Mouse (Mus musculus) forebrain, embryonic 14.5 days (tissue): Measurements from ENCODE around the gene Ube2e3. TPM values are rescaled to one million over a fixed set of nuclear protein-coding genes. Genes with fewer than 3 reads are reported as not detected.

Experiments used
- ATAC-seq: fragments of 200-750 bp; cut with Nextera tagmentation; 2 replicates; pipeline ENCODE4 v1.8.0; 2017; ENCODE audit warnings: mild to moderate bottlenecking, moderate library complexity
- DNase-seq: peaks from one replicate; pipeline ENCODE4 v3.0.0-alpha.2; 2015; ENCODE audit warnings: low spot score
- H3K27ac ChIP-seq: fragments of 300-500 bp; sonication (generic); 2 replicates; pipeline ENCODE4 v1.5.1; 2014; ENCODE audit warnings: low read depth, mild to moderate bottlenecking, control low read depth, low read length, moderate library complexity
- H3K27me3 ChIP-seq: fragments of 300-500 bp; sonication (generic); replicated peaks from 2 replicates; pipeline ENCODE4 v1.6.1; 2014; ENCODE audit warnings: low read length, control low read depth, mixed read lengths; ENCODE audit not compliant: control insufficient read depth, insufficient read depth
- H3K36me3 ChIP-seq: fragments of 300-500 bp; sonication (generic); 2 replicates; pipeline ENCODE4 v1.6.1; 2014; ENCODE audit warnings: low read length, control low read depth; ENCODE audit not compliant: control insufficient read depth, insufficient read depth
- H3K4me1 ChIP-seq: fragments of 300-500 bp; sonication (generic); 2 replicates; pipeline ENCODE4 v1.6.1; 2014; ENCODE audit warnings: antibody characterized with exemption, low read length, control low read depth; ENCODE audit not compliant: control insufficient read depth, insufficient read depth
- H3K4me2 ChIP-seq: fragments of 300-500 bp; sonication (generic); 2 replicates; pipeline ENCODE4 v1.6.1; 2014; ENCODE audit warnings: mild to moderate bottlenecking, control low read depth, low read length
- H3K4me3 ChIP-seq: fragments of 300-500 bp; sonication (generic); 2 replicates; pipeline ENCODE4 v1.5.1; 2014; ENCODE audit warnings: low read depth, low read length, control low read depth
- H3K9ac ChIP-seq: fragments of 300-500 bp; sonication (generic); 2 replicates; pipeline ENCODE4 v1.6.1; 2014; ENCODE audit warnings: mild to moderate bottlenecking, low read length, control low read depth, moderate library complexity
- H3K9me3 ChIP-seq: fragments of 300-500 bp; sonication (generic); replicated peaks from 2 replicates; pipeline ENCODE4 v1.6.1; 2016; ENCODE audit warnings: low read length, control low read depth, mixed read lengths; ENCODE audit not compliant: control insufficient read depth
- WGBS: fragments of 180-500 bp; shearing (Covaris S2); extraction: QIAGEN DNeasy Blood & Tissue Kit; methylation state at CpG from one replicate; pipeline ENCODE4 v1.1.7; 2014; 5-methylcytosine and 5-hydroxymethylcytosine counted together
- polyA plus RNA-seq: library from polyadenylated mRNA; unstranded; fragments of >200 nt; fragmentation: Nextera tagmentation; extraction: Ambion mirVana; gene quantifications from 2 replicates; pipeline ENCODE4 v1.2.1, GENCODE M21; 2014

Gene Ube2e3
- polyA plus RNA-seq, 1 experiment from 2014 or later = 269 TPM

DNA sequence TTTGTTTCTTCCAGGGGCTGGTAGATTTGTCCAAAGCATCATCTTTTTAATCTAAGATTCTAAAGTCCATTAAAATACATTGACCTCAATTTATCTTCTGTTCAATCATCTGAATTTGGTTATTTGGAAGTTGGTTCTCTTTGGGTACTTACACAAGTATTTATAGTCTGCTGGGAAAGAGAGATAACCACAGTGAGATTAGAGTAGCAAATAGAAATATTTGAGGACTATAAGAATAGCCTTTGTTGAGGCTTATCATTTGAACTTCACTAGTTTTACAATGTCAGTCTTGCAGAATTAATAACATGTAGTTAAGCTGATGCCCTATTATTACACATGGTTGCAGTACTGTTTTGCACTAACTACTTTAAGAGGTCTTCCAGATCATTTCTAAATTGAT lies 43.6 kb downstream of the Ube2e3 start:
- Histone ChIP-seq H3K36me3 (no peaks in the 10 kb centered on the region), H3K27ac (no peak overlapping the region), H3K4me3 (no peak overlapping the region), H3K9ac (no peak overlapping the region), H3K27me3 (no peaks in the 10 kb centered on the region), H3K4me1 (no peaks in the 10 kb centered on the region), H3K9me3 (no peaks in the 10 kb centered on the region), H3K4me2 (no peak overlapping the region)
- no peak for ATAC-seq
- DNase-seq = no peak

DNA sequence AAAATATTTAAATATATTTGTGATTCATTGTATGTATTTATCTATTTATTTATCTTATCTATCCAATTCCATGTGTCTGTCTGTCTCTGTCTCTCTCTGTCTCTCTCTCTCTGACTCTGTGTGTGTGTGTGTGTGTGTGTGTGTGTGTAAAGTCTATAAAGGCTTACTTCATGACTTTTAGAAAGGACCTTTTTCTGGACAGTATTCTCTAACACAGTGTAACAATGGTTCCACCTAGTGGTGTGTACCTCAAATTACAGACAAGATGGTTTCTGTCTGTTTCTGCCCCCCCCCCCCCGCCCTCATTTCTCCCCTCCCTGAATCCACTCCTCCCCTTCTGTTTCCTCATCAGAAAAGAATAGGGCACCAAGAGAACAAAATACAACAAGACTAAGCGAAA lies 46.9 kb downstream of the Ube2e3 start:
- no peaks in the 10 kb centered on the region for H3K27me3 ChIP-seq
- no peak for DNase-seq
- WGBS = 65% methylated on average over 2 of the region's 2 CpGs

DNA sequence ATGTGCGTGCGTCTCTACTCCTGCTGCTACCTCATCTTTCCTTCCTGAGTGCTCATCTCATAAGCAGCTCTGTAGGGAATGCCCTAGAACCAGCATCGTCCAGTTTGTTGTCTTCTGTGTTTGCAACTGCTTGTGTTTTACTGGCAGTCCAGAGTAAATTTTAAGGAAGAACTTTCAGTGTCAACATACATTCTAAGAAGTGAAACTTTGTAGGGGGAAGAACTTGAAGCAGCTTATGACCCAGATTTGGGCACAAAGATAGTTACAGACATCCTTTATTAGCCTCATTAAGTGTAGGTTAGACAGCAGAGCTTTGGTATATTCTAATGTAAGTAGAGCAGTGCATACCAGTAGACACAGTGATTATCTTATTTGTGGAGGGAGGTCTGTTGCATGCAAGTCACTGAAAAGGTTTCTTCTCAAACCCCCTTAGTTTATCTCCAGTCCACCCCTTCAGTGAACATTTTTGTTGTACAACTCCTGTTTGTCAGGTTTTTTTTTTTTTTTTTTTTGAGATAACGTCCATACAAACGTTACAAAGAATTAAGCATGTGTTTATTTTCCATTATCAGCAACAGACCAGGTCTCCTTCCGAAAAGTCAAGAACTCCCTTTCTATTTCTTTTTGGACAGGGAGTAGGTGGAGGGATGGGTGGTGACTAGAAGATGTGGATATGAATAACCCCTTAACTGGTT lies 55.2 kb downstream of the Ube2e3 start:
- no peak for DNase-seq
- H3K4me2 ChIP-seq = no peak overlapping the region
- WGBS = 95% methylated on average over 6 of the region's 6 CpGs
- no peak for ATAC-seq
- no peaks in the 10 kb centered on the region for H3K9me3 ChIP-seq
- no peaks in the 10 kb centered on the region for H3K27me3 ChIP-seq
- H3K27ac ChIP-seq = no peak overlapping the region
- H3K9ac ChIP-seq = no peak overlapping the region
- H3K4me3 ChIP-seq = no peak overlapping the region
- H3K36me3 ChIP-seq = 0 out of 2 replicates have a peak, but pooled peaks cover 3% of the 10 kb centered on the region
- no peaks in the 10 kb centered on the region for H3K4me1 ChIP-seq

More for the DNA sequence above, 46.9 kb downstream of the Ube2e3 start:
- no peaks in the 10 kb centered on the region for H3K9me3 ChIP-seq
- H3K4me1 ChIP-seq = no peaks in the 10 kb centered on the region
- no peak overlapping the region for H3K4me2 ChIP-seq
- H3K36me3 ChIP-seq = 0 out of 2 replicates have a peak, but pooled peaks cover 2% of the 10 kb centered on the region
- no peak overlapping the region for H3K27ac ChIP-seq
- no peak overlapping the region for H3K4me3 ChIP-seq
- ATAC-seq = no peak
- H3K9ac ChIP-seq = no peak overlapping the region

DNA sequence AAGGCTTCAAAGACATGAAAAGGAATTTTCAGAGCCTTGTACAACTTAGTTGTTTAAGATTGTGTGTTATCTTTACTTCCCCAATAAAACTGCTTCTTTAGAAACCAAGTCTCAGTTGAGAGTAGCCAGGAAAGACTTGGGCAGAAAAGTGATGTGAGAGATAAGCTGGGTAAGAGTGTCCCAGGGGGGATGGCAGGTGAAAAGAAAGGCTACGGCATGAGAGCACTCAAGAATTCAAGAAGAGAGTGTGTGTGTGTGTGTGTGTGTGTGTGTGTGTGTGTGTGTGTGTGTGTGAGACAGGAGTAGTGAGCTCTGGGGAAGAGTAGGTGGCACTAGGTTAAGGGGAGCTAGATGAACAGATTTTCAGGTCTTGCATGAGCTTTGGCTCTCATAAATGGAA lies 57.9 kb downstream of the Ube2e3 start:
- Histone ChIP-seq H3K27ac (no peak overlapping the region), H3K9me3 (no peaks in the 10 kb centered on the region), H3K9ac (no peak overlapping the region), H3K27me3 (no peaks in the 10 kb centered on the region), H3K36me3 (no peaks in the 10 kb centered on the region), H3K4me1 (no peaks in the 10 kb centered on the region), H3K4me3 (no peak overlapping the region), H3K4me2 (no peak overlapping the region)
- no peak for DNase-seq
- no peak for ATAC-seq
- WGBS = 93% methylated on average over 1 of the region's 1 CpGs

DNA sequence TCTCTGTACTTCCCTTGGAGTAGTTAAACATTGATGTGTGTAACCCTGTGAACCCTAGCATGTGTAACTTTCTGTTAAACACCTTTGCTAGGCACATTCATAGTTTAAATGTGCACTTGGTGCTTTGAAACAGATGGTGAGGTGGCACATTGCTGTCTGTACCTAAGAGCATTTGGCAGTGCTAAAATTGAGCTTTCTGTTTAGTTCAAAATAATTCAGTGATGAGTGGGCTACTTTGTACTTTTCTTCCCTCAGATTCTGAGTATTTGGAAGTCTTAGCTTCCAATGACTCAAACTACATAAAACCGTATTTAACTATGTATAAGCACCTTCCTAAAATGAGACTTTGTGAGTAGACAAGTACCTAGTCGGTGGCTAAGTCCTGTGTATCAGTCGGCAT lies 59.7 kb downstream of the Ube2e3 start:
- H3K27me3 ChIP-seq = no peaks in the 10 kb centered on the region
- H3K27ac ChIP-seq = no peak overlapping the region
- no peaks in the 10 kb centered on the region for H3K36me3 ChIP-seq
- DNase-seq (no peak), ATAC-seq (no peak)
- 82% methylated on average over 3 of the region's 3 CpGs for WGBS
- no peak overlapping the region for H3K4me2 ChIP-seq
- H3K9me3 ChIP-seq = no peaks in the 10 kb centered on the region
- no peak overlapping the region for H3K9ac ChIP-seq
- no peaks in the 10 kb centered on the region for H3K4me1 ChIP-seq
- H3K4me3 ChIP-seq = no peak overlapping the region

DNA sequence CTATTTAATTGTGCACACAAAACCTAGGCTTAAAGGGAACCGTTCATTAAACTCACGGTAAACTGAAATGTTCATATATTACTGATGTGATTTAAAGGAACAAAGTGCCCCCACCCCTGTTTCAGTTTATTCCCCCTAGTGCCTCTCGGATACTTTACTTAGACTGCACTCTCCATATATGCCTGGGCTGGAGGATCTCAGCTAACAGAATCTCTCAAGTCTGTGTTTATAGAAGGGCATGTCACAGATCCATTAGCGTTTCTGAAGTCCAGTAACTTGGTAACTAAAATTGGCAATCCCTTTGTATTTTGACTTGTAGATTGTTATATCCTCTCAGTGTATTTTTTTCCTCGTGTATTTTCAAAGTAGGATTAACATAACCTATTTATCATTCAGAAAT lies 60.2 kb downstream of the Ube2e3 start:
- Histone ChIP-seq H3K4me2 (no peak overlapping the region), H3K27me3 (no peaks in the 10 kb centered on the region), H3K9ac (no peak overlapping the region), H3K27ac (no peak overlapping the region), H3K9me3 (no peaks in the 10 kb centered on the region), H3K36me3 (no peaks in the 10 kb centered on the region), H3K4me1 (no peaks in the 10 kb centered on the region), H3K4me3 (no peak overlapping the region)
- DNase-seq (no peak), ATAC-seq (no peak)
- 71% methylated on average over 5 of the region's 5 CpGs for WGBS

DNA sequence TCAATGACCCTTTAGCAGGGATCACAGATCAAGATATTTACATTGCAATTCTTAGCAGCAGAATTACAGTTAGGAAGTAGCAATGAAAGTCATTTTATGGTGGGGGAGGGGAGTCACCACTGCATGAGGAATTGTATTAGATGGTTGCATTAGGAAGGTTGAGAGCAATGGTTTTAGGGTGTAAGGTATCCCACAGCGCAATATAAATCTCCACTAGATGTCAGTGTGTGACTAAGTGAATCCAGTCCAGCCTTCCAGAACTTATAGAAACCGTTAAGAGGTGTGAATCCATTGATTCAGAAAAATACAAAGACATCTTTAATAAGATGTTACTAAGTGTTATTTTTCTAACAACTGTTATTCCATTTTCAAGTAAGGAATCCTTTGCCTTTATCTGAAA lies 63.4 kb downstream of the Ube2e3 start:
- H3K4me1 ChIP-seq = no peaks in the 10 kb centered on the region
- ATAC-seq = peak; percentile 66
- H3K27ac ChIP-seq = no peak overlapping the region
- H3K9ac ChIP-seq = no peak overlapping the region
- WGBS = 45% methylated on average over 2 of the region's 2 CpGs
- peak; percentile 54 for DNase-seq
- no peak overlapping the region for H3K4me3 ChIP-seq
- no peaks in the 10 kb centered on the region for H3K9me3 ChIP-seq
- H3K4me2 ChIP-seq = no peak overlapping the region
- H3K36me3 ChIP-seq = no peaks in the 10 kb centered on the region
- no peaks in the 10 kb centered on the region for H3K27me3 ChIP-seq

DNA sequence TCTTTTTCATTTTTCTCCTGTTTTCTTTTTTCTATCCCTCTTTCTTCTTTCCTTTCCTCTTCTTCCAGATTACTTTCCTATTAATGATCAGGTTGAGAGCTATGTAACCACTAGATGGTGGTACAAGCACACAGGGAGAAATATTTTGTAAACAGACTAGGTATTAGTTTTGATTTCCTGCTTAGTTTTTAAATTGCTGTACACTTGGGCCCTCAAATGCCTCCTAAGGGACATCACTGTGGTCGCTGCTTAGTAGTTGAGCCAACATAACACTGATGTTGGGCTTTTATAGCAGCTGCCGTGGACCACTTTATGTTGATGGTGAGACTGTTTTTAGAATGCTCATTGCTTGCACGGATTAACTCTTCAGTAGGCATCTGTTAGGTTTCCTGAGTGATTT lies 91.5 kb downstream of the Ube2e3 start:
- Histone ChIP-seq H3K9me3 (no peaks in the 10 kb centered on the region), H3K4me3 (no peak overlapping the region), H3K36me3 (no peaks in the 10 kb centered on the region), H3K27me3 (no peaks in the 10 kb centered on the region), H3K4me2 (no peak overlapping the region), H3K9ac (no peak overlapping the region), H3K27ac (no peak overlapping the region), H3K4me1 (peaks cover 8% of the 10 kb centered on the region)
- WGBS = 52% methylated on average over 3 of the region's 3 CpGs
- ATAC-seq (peak; percentile 37; the same call in 1 of the 2 replicates), DNase-seq (peak; percentile 70)

DNA sequence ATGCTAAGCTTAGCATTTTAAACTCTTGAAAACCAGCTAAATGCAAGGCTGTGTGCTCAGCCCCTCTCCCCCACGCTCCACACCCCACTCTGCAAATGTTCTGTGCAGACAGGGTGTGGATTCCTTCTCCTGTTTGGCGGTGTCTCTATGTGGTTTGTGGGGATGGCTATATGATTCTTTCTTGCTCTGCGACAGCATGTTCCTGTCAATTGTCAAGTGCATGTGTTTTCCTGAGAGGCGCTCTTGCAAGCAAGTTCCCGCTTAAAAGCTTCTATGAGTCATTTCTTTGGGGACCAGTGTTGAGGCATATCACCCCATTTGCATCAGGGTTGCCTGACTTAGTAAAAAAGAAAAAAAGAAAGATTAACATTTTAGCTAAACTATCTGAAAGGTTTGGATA lies 92.4 kb downstream of the Ube2e3 start:
- WGBS = 89% methylated on average over 5 of the region's 5 CpGs
- Histone ChIP-seq H3K27ac (no peak overlapping the region), H3K9me3 (no peaks in the 10 kb centered on the region), H3K27me3 (no peaks in the 10 kb centered on the region), H3K4me3 (no peak overlapping the region), H3K4me1 (peaks cover 8% of the 10 kb centered on the region), H3K9ac (no peak overlapping the region), H3K36me3 (no peaks in the 10 kb centered on the region), H3K4me2 (no peak overlapping the region)
- DNase-seq (peak; percentile 6), ATAC-seq (no peak)
